Mouse (Mus musculus) pancreas, adult 10 weeks (tissue): ENCODE data around the gene Pcolce2. TPM values are rescaled to one million over a fixed set of nuclear protein-coding genes. Genes with fewer than 3 reads are reported as not detected.

Experiments
- polyA plus RNA-seq: library from polyadenylated mRNA; stranded (reverse); fragments of 350-450 nt; fragmentation: Illumina TruSeq; extraction: RNeasy Lipid Tissue Mini Kit (QIAGEN cat#74804); gene quantifications from one replicate; pipeline ENCODE4 v1.2.3, GENCODE M21; 2015; ENCODE audit warnings: low read depth, low replicate concordance; ENCODE audit not compliant: insufficient read depth

Gene Pcolce2
- 3.2 TPM for polyA plus RNA-seq

DNA sequence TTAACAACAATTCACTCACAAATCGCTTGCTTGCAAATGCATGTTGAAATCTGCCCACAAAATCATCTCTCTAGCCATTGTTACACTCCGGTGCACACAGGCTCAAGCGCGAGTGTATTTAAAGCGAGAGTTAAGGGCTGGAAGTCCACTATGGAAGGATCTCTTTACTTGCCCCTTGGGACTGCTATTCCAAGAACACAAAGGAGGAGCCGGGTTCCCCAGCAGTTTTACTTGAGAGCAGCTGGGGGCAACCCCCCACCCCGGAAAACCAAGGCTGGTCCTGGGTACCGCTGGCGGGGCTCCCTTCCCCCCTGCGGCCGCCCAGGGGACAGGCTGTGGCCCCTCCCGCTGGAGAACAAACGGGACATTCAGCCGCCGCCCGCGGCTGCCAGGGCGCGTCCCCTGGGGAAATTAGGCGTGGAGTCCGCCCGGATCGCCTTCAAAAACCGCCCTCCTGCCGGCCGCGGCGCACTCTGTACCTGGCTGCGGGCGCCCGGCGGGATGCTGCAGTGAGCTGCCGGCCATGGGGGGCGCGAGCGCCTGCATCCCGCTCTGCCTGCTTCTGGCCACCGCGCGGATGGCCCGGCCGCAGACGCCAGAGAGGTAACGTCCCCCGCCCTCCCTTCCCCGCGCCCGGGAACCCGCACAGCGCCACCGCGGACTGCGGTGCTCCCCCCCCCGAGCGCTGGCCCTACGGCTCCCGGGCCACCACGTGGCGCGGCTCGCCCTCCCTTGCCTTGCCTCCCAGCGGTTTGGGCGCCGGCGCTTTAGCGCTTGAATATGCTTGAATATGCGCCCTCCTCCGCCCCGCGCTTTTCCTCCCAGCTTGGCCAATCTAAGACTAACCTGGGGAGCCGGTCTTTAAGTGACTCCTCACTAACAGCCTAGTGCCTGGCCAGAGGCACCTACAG lies at the start of gene Pcolce2:
Pcolce2 (plus strand) TSS at position 331 of the 911 bp plus-strand sequence.

Other genes with a start within 250 kb of the Pcolce2 start
- 10.8 TPM for gene Chst2, start 230.9 kb upstream of the Pcolce2 start, polyA plus RNA-seq
- gene U2surp, start 125.6 kb upstream of the Pcolce2 start, polyA plus RNA-seq, result 7.2 TPM
- 0.22 TPM for gene Paqr9, start 77.9 kb upstream of the Pcolce2 start, polyA plus RNA-seq
- gene Trpc1, start 112.8 kb downstream of the Pcolce2 start, polyA plus RNA-seq, result 1.2 TPM
- gene Pls1, start 207.7 kb downstream of the Pcolce2 start, polyA plus RNA-seq, result 1.2 TPM
- gene Atr, start 220.0 kb downstream of the Pcolce2 start, polyA plus RNA-seq, result 2.0 TPM